Comparison of ENCODE assay signal across 8 mouse cellular contexts in the genomic region with DNA sequence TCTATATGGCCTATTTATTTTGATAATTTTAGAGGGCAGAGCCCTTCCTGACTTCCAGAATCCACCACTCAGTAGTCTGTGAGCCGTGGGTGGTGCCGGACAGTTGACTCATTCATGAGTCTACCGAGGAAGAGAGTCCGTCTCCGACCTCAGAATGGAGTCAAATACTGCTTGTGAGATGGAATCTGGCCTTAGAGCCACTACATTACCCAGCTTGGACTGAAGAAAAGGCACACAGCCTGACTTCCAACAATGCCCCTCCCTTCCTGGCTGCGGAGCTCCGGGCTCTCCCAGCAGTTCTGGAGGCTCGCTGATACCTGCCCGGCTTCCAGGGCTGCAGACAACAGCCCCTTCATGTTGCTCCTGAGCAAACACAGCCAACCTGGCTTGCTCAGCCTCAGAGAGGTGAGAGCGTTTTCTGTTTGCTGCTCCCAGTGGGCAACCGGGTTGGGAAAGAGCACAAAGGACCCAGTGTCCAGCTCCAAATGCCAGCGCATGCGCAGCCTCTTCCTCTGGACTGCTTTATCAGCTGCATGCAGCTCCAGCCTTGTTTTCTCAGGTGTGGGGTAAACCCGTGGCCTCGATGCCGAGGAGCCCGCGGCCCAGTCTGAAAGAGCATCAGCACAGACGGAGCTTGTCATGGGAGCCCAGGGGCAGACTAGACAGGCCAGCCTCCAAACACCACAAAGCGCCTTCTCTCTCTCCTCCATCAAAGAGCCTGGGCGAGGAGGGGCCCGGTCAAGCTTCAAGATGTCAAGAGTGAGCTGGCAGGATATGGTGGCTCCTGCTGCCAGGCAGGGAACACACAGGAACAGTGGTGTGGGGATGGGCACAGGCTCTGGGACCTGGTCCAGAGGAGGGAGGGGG. TPM values are rescaled to one million over a fixed set of nuclear protein-coding genes. Genes with fewer than 3 reads are reported as not detected.
DNase-seq lines count a peak whose midpoint lies in the region; ATAC-seq and TF ChIP-seq lines count a peak whose summit lies in the region.

No protein-coding gene starts in this region.

- peak overlapping the region; percentile 3; the same call in 1 of the 2 replicates for H3K4me2 ChIP-seq in liver, postnatal 0 days (ENCODE audit: low read depth, low read length)

- peaks cover 51% of the 10 kb centered on the region for H3K4me1 ChIP-seq in hindbrain, embryonic 10.5 days (replicated peaks)
- H3K4me1 ChIP-seq in liver, postnatal 0 days (ENCODE audit: insufficient read depth) = no peaks in the 10 kb centered on the region

- H3K9me3 ChIP-seq in hindbrain, embryonic 10.5 days = 0 out of 2 replicates have a peak, but pooled peaks cover 3% of the 10 kb centered on the region
- no peaks in the 10 kb centered on the region for H3K9me3 ChIP-seq in liver, postnatal 0 days (ENCODE audit: low read length)

- no peak overlapping the region for H3K9ac ChIP-seq in liver, postnatal 0 days (replicated peaks)

- WGBS in hindbrain, embryonic 10.5 days = 66% methylated on average over 22 of the region's 22 CpGs
- 41% methylated on average over 22 of the region's 22 CpGs for whole genome bisulfite sequencing in liver, postnatal 0 days (ENCODE audit: insufficient replicate concordance)

- H3K27ac ChIP-seq in gastrocnemius, adult 2 months = peak overlapping the region; percentile 65
- peak overlapping the region; percentile 66 for H3K27ac ChIP-seq in hindbrain, embryonic 10.5 days
- peak overlapping the region; percentile 78 for H3K27ac ChIP-seq in layer of hippocampus, adult 2 months
- no peak overlapping the region for H3K27ac ChIP-seq in liver, postnatal 0 days (ENCODE audit: low read depth)

- 0 out of 2 replicates have a peak, but pooled peaks have one; percentile 23 for ATAC-seq in liver, postnatal 0 days

- no peak for TF ChIP-seq CTCF in gastrocnemius, adult 2 months (IDR thresholded peaks at IDR 0.05)
- TF ChIP-seq CTCF in layer of hippocampus, adult 2 months (conservative IDR thresholded peaks at IDR 0.05) = peak; percentile 27
- TF ChIP-seq CTCF in liver, postnatal 0 days (IDR thresholded peaks at IDR 0.05; ENCODE audit: low read depth) = no peak

- peak overlapping the region; percentile 54 for H3K4me3 ChIP-seq in gastrocnemius, adult 2 months
- 0 out of 2 replicates have a peak overlapping the region, but pooled peaks have one; percentile 1 for H3K4me3 ChIP-seq in hindbrain, embryonic 10.5 days
- peak overlapping the region; percentile 37; the same call in 1 of the 2 replicates for H3K4me3 ChIP-seq in layer of hippocampus, adult 2 months
- no peak overlapping the region for H3K4me3 ChIP-seq in liver, postnatal 0 days (ENCODE audit: low read depth, low read length)

- no peaks in the 10 kb centered on the region for H3K27me3 ChIP-seq in hindbrain, embryonic 10.5 days (ENCODE audit: insufficient read depth, poor library complexity, severe bottlenecking)
- H3K27me3 ChIP-seq in liver, postnatal 0 days (ENCODE audit: insufficient read depth, low read length) = no peaks in the 10 kb centered on the region

- TF ChIP-seq EP300 in liver, postnatal 0 days (IDR thresholded peaks at IDR 0.05; ENCODE audit: low read depth) = no peak

- no peaks in the 10 kb centered on the region for H3K36me3 ChIP-seq in hindbrain, embryonic 10.5 days
- H3K36me3 ChIP-seq in liver, postnatal 0 days (replicated peaks; ENCODE audit: insufficient read depth, low read length) = no peaks in the 10 kb centered on the region

- intact Hi-C loops in gastrocnemius, adult 2 months (cut with DNase I) = no loop called here

- peak; percentile 46 for DNase-seq in gastrocnemius, adult 2 months
- DNase-seq in gastrocnemius, postnatal 25 days = no peak
- DNase-seq in fibroblast of lung, adult 2 months (ENCODE audit: low read depth) = peak; percentile 99
- DNase-seq in hindbrain, embryonic 10.5 days (ENCODE audit: low spot score) = peak; percentile 80
- DNase-seq in layer of hippocampus, adult 2 months (ENCODE audit: low spot score in 2 of 2) = peak; percentile 40 to 50
- DNase-seq in liver, postnatal 0 days = peak; percentile 49
- peak; percentile 36 to 51 for DNase-seq in right cerebral cortex, adult 2 months (ENCODE audit: low spot score in 2 of 2)
- no peak for DNase-seq in thymus, postnatal 36 days

RNA-seq across cellular contexts. Expression of gene Rflna, which starts 39.0 kb away (rescaled TPM):
- total RNA-seq in gastrocnemius, adult 2 months (2021) = not detected
- total RNA-seq in gastrocnemius, postnatal 25 days (2021) = under 1 TPM; 0.33 to 0.43 TPM
- polyA plus RNA-seq in hindbrain, embryonic 10.5 days (2016; fragmentation: Nextera tagmentation; extraction: Ambion mirVana) = 4.3 and 7.7 TPM in 2 replicates
- under 1 TPM; 0.44 to 0.83 TPM for total RNA-seq in layer of hippocampus, adult 2 months (2021)
- polyA plus RNA-seq in liver, postnatal 0 days (2015; fragmentation: Nextera tagmentation; extraction: Ambion mirVana) = 0.21 and 0.27 TPM in 2 replicates

Comparison
In these comparisons a context has a peak if more than half of its experiments do, and no peak if none do; other contexts are left out.
1. DNase-seq: peak in gastrocnemius, adult 2 months (single experiment), fibroblast of lung, adult 2 months (single experiment), hindbrain, embryonic 10.5 days (single experiment), layer of hippocampus, adult 2 months (2 of 2), liver, postnatal 0 days (single experiment) and right cerebral cortex, adult 2 months (2 of 2); none in gastrocnemius, postnatal 25 days (single experiment) and thymus, postnatal 36 days (0 of 2).